Mouse (Mus musculus): Measurements from ENCODE around the gene Sox13.

Sox13 gene

GRCm38 (mm10) chr1:133423543-133424480 is at the start of gene Sox13:
Gene Sox13 (minus strand): TSS chr1:133424377.
- CTCF ChIA-PET = interaction anchor here (0.6 kb wide), 1 partner anchor 1817 kb away, joined by 4 read pairs; no protein-coding TSS in a partner anchor

- CTCF ChIA-PET = no interaction called here
Observed at GRCm38 (mm10) chr1:133471556-133471955, 47.4 kb upstream of the Sox13 start.

- CTCF ChIA-PET = no interaction called here
Observed at GRCm38 (mm10) chr1:133471086-133471485, 46.9 kb upstream of the Sox13 start.

- CTCF ChIA-PET = no interaction called here
Observed at GRCm38 (mm10) chr1:133470242-133471025, 46.3 kb upstream of the Sox13 start.

GRCm38 (mm10) chr1:133469213-133469612 is 45.0 kb upstream of the Sox13 start:
- CTCF ChIA-PET = interaction anchor here (0.7 kb wide), 1 partner anchor 168 kb away, joined by 3 read pairs; no protein-coding TSS in a partner anchor

GRCm38 (mm10) chr1:133468751-133469150 is 44.6 kb upstream of the Sox13 start:
- CTCF ChIA-PET = interaction anchor here (0.7 kb wide), 1 partner anchor 167 kb away, joined by 3 read pairs; no protein-coding TSS in a partner anchor

GRCm38 (mm10) chr1:133467905-133468304 is 43.7 kb upstream of the Sox13 start:
- CTCF ChIA-PET = interaction anchor here (0.7 kb wide), 1 partner anchor 46 kb away, joined by 3 read pairs; no protein-coding TSS in a partner anchor

GRCm38 (mm10) chr1:133463138-133463537 is 39.0 kb upstream of the Sox13 start:
- CTCF ChIA-PET = no interaction called here

GRCm38 (mm10) chr1:133460996-133461395 is 36.8 kb upstream of the Sox13 start:
- CTCF ChIA-PET = no interaction called here

- CTCF ChIA-PET = no interaction called here
Observed at GRCm38 (mm10) chr1:133456097-133456496, 31.9 kb upstream of the Sox13 start.

GRCm38 (mm10) chr1:133452564-133453165 is 28.5 kb upstream of the Sox13 start:
- CTCF ChIA-PET = no interaction called here

- CTCF ChIA-PET = no interaction called here
Observed at GRCm38 (mm10) chr1:133451869-133452563, 27.8 kb upstream of the Sox13 start.

GRCm38 (mm10) chr1:133451025-133451424 is 26.8 kb upstream of the Sox13 start:
- CTCF ChIA-PET = no interaction called here

GRCm38 (mm10) chr1:133448351-133448931 is 24.3 kb upstream of the Sox13 start:
- CTCF ChIA-PET = no interaction called here

- CTCF ChIA-PET = no interaction called here
Observed at GRCm38 (mm10) chr1:133446291-133446690, 22.1 kb upstream of the Sox13 start.

GRCm38 (mm10) chr1:133444315-133444714 is 20.1 kb upstream of the Sox13 start:
- CTCF ChIA-PET = no interaction called here

- CTCF ChIA-PET = no interaction called here
Observed at GRCm38 (mm10) chr1:133437916-133438683, 13.9 kb upstream of the Sox13 start.

- CTCF ChIA-PET = no interaction called here
Observed at GRCm38 (mm10) chr1:133434756-133435112, 10.6 kb upstream of the Sox13 start.

- CTCF ChIA-PET = interaction anchor here (0.6 kb wide), 1 partner anchor 9 kb away, joined by 3 read pairs; no protein-coding TSS in a partner anchor
Observed at GRCm38 (mm10) chr1:133434018-133434755, 10.0 kb upstream of the Sox13 start.

- CTCF ChIA-PET = no interaction called here
Observed at GRCm38 (mm10) chr1:133432566-133432965, 8.4 kb upstream of the Sox13 start.

All from spleen, embryonic (tissue).